Mouse (Mus musculus): ENCODE data around the gene Mettl17. TPM values are rescaled to one million over a fixed set of nuclear protein-coding genes. Genes with fewer than 3 reads are reported as not detected.
A peak's percentile ranks its signal among the peaks of the same experiment; 100 is the strongest.
"Not testable (repeated sequence)": the region's sequence is repeated elsewhere in the genome, so short reads cannot be mapped to it uniquely, and the experiment has no call there.

Mettl17 gene
- polyA plus RNA-seq, 1 experiment from 2014 or later: 49.8 TPM

DNA sequence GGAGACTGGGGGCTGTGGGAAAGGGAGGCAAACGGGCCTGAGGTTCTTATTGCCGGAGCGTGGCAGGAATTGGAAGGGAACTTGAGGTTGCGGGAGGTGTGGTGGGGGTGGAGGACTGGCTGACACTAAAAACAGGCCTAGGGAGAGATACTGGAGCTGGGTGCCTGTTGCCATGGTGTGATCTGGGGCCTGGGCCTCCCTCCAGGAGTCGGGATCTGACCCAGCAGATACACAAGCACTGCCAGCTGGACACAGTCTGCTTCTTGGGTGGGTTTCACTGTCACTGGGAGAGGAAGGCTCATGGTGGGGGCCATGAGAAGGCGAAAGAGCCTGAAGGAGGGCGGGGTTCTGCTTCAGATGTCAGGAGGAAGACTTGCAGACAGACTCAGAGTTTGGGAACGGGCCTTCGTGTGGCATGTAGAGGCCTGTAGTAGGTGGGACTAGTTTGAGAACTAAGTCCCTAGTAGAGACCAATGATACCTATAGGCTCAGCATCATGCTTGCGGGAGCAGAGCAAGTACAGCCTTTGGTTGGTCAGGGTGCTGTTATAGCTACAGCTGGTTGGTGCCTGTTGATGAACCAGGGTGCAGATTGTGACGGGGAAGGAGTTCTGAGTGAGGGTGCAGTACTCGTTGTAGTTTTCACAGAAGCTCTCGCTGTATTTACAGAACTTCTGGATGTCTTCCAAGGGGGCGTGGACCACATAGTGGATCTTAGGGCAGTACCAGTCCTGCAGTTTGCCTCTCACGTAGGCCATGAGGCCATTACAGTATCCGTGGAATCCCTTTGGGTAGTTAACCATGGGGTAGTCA, 37.3 kb downstream of the Mettl17 start:
- Histone ChIP-seq H3K4me1 (ENCODE audit: control insufficient read depth in 2 of 2, insufficient read depth in 2 of 2, low read length in 2 of 2) (peaks cover 15 to 21% of the 10 kb centered on the region in 2 experiments), H3K9me3 (ENCODE audit: control insufficient read depth, low read length) (no peaks in the 10 kb centered on the region), H3K4me3 (ENCODE audit: control insufficient read depth in 1 of 2, insufficient read depth in 1 of 2, low read depth in 1 of 2, low read length in 2 of 2) (no peak overlapping the region), H3K4me2 (ENCODE audit: low read length) (no peak overlapping the region), H3K36me3 (ENCODE audit: control insufficient read depth, insufficient read depth, low read length) (no peaks in the 10 kb centered on the region), H3K27ac (replicated peaks in 1 of 2; ENCODE audit: control insufficient read depth in 1 of 2, insufficient read depth in 1 of 2, low read depth in 2 of 2, low read length in 2 of 2) (0 out of 4 replicates have a peak overlapping the region, but pooled peaks of 1 of the 2 experiments have one; percentile 44), H3K27me3 (ENCODE audit: control insufficient read depth, insufficient read depth, low read length) (no peaks in the 10 kb centered on the region), H3K9ac (ENCODE audit: low read length) (no peak overlapping the region)
- WGBS: 61% methylated on average over 16 of the region's 16 CpGs
- 0 out of 2 replicates have a peak, but pooled peaks have one; percentile 47 for ATAC-seq (ENCODE audit: insufficient number of reproducible peaks, insufficient read depth, low FRiP score, low read depth)

DNA sequence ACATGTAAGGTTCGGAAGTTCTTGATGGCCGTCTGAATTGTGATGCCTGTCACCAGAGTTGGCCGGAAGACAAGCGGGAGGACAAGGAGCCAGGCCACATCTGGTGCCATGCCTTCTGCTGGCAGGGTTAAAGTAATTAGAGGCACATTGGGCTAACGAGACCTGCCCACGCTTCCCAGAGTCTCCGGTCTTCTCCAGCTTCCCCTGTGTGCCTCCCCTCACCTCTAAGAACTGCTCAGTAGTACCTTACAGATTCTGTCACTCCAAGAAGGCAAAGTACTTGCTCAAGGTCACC, 37.9 kb downstream of the Mettl17 start, which contains the start of gene Rnase13:
Gene Rnase13, minus strand, starts transcription at position 203 of the 295 bp plus-strand sequence.
- Histone ChIP-seq H3K4me2 (ENCODE audit: low read length) (no peak within 1 kb of the TSS), H3K36me3 (ENCODE audit: control insufficient read depth, insufficient read depth, low read length) (no peaks in the 10 kb centered on the region), H3K4me1 (ENCODE audit: control insufficient read depth in 2 of 2, insufficient read depth in 2 of 2, low read length in 2 of 2) (peaks cover 15 to 21% of the 10 kb centered on the region in 2 experiments), H3K9me3 (ENCODE audit: control insufficient read depth, low read length) (no peaks in the 10 kb centered on the region), H3K27ac (replicated peaks in 1 of 2; ENCODE audit: control insufficient read depth in 1 of 2, insufficient read depth in 1 of 2, low read depth in 2 of 2, low read length in 2 of 2) (0 out of 4 replicates have a peak within 1 kb of the TSS, but pooled peaks of 1 of the 2 experiments have one; percentile 44), H3K9ac (ENCODE audit: low read length) (no peak within 1 kb of the TSS), H3K27me3 (ENCODE audit: control insufficient read depth, insufficient read depth, low read length) (no peaks in the 10 kb centered on the region), H3K4me3 (ENCODE audit: control insufficient read depth in 1 of 2, insufficient read depth in 1 of 2, low read depth in 1 of 2, low read length in 2 of 2) (no peak within 1 kb of the TSS)
- 85% methylated on average over 7 of the region's 7 CpGs for WGBS
- no peak for ATAC-seq (ENCODE audit: insufficient number of reproducible peaks, insufficient read depth, low FRiP score, low read depth)

DNA sequence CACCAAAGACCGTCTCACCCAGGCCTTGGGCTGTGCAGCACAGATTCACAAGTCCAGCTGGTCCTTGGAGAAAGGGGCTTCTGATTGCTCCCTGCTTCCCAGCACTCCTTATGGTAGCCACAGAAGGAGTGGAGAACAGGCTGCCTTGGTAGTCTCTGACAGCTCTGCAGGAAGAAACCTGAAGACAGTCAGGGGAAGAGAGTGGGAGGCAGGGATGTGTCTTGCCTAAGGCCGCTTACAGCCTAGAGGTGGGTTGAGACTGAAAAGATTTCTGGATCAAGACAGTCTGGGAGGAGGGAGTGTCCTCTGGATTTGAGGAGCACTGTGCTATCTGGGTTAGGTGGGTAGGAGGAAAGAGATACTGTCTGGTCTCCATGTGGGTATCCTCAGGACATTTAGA, 38.3 kb downstream of the Mettl17 start:
- Histone ChIP-seq H3K36me3 (ENCODE audit: control insufficient read depth, insufficient read depth, low read length) (no peaks in the 10 kb centered on the region), H3K4me1 (ENCODE audit: control insufficient read depth in 2 of 2, insufficient read depth in 2 of 2, low read length in 2 of 2) (peaks cover 15 to 21% of the 10 kb centered on the region in 2 experiments), H3K27me3 (ENCODE audit: control insufficient read depth, insufficient read depth, low read length) (no peaks in the 10 kb centered on the region), H3K4me2 (ENCODE audit: low read length) (no peak overlapping the region), H3K27ac (replicated peaks in 1 of 2; ENCODE audit: control insufficient read depth in 1 of 2, insufficient read depth in 1 of 2, low read depth in 2 of 2, low read length in 2 of 2) (no peak overlapping the region), H3K9ac (ENCODE audit: low read length) (no peak overlapping the region), H3K4me3 (ENCODE audit: control insufficient read depth in 1 of 2, insufficient read depth in 1 of 2, low read depth in 1 of 2, low read length in 2 of 2) (no peak overlapping the region), H3K9me3 (ENCODE audit: control insufficient read depth, low read length) (no peaks in the 10 kb centered on the region)
- WGBS: 77% methylated on average over 2 of the region's 2 CpGs
- ATAC-seq (ENCODE audit: insufficient number of reproducible peaks, insufficient read depth, low FRiP score, low read depth): no peak

DNA sequence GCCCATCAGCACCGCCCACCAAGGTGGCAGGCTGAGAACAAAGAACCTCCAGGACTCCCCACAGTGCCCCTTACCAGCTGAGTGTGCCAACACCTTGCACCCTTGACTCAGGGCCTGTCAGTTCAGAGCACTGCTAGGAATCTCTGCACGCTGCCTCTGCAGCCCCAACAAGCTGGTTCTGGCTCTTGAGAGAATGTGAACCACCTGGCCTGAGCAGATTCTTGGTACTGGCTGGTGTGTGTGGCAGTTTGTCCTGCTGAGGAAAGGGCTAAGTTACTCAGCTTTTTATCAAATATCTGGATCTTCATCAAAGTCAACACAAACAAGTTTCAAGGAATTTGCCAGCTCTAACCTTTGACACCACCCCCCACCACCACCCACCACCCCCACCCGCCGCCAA, 38.9 kb downstream of the Mettl17 start:
- Histone ChIP-seq H3K9ac (ENCODE audit: low read length) (no peak overlapping the region), H3K9me3 (ENCODE audit: control insufficient read depth, low read length) (no peaks in the 10 kb centered on the region), H3K27me3 (ENCODE audit: control insufficient read depth, insufficient read depth, low read length) (no peaks in the 10 kb centered on the region), H3K4me2 (ENCODE audit: low read length) (no peak overlapping the region), H3K27ac (replicated peaks in 1 of 2; ENCODE audit: control insufficient read depth in 1 of 2, insufficient read depth in 1 of 2, low read depth in 2 of 2, low read length in 2 of 2) (no peak overlapping the region), H3K4me1 (ENCODE audit: control insufficient read depth in 2 of 2, insufficient read depth in 2 of 2, low read length in 2 of 2) (peaks cover 15 to 21% of the 10 kb centered on the region in 2 experiments), H3K4me3 (ENCODE audit: control insufficient read depth in 1 of 2, insufficient read depth in 1 of 2, low read depth in 1 of 2, low read length in 2 of 2) (no peak overlapping the region), H3K36me3 (ENCODE audit: control insufficient read depth, insufficient read depth, low read length) (no peaks in the 10 kb centered on the region)
- WGBS: 69% methylated on average over 4 of the region's 4 CpGs
- ATAC-seq (ENCODE audit: insufficient number of reproducible peaks, insufficient read depth, low FRiP score, low read depth): no peak

DNA sequence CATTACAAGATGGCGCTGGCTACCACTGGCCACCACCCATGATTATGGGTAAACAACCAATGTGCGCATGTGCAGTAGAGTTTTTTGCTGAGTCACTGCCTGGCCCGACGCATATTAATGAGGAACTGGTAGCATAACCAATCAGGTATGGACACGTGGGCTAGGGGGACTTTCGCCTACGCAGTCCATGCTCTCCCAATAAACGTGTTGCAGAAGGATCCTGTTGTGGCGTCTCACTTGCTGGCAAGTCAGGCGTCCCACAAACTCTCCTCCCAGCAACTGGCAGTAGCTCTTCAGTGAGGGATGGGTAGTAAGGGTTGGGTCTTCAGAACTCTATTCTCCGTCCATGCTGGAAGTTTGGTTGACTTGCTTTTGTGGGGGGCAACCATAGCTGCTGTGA, 42.3 kb downstream of the Mettl17 start:
- H3K4me2 ChIP-seq (ENCODE audit: low read length); H3K27me3 ChIP-seq (ENCODE audit: control insufficient read depth, insufficient read depth, low read length); H3K36me3 ChIP-seq (ENCODE audit: control insufficient read depth, insufficient read depth, low read length); H3K9ac ChIP-seq (ENCODE audit: low read length); ATAC-seq (ENCODE audit: insufficient number of reproducible peaks, insufficient read depth, low FRiP score, low read depth); H3K4me3 ChIP-seq (ENCODE audit: control insufficient read depth in 1 of 2, insufficient read depth in 1 of 2, low read depth in 1 of 2, low read length in 2 of 2); H3K9me3 ChIP-seq (ENCODE audit: control insufficient read depth, low read length); H3K27ac ChIP-seq (replicated peaks in 1 of 2; ENCODE audit: control insufficient read depth in 1 of 2, insufficient read depth in 1 of 2, low read depth in 2 of 2, low read length in 2 of 2): not testable (repeated sequence)
- H3K4me1 ChIP-seq (ENCODE audit: control insufficient read depth in 2 of 2, insufficient read depth in 2 of 2, low read length in 2 of 2): peaks cover 8 to 14% of the 10 kb centered on the region in 2 experiments
- 90% methylated on average over 11 of the region's 11 CpGs for WGBS

DNA sequence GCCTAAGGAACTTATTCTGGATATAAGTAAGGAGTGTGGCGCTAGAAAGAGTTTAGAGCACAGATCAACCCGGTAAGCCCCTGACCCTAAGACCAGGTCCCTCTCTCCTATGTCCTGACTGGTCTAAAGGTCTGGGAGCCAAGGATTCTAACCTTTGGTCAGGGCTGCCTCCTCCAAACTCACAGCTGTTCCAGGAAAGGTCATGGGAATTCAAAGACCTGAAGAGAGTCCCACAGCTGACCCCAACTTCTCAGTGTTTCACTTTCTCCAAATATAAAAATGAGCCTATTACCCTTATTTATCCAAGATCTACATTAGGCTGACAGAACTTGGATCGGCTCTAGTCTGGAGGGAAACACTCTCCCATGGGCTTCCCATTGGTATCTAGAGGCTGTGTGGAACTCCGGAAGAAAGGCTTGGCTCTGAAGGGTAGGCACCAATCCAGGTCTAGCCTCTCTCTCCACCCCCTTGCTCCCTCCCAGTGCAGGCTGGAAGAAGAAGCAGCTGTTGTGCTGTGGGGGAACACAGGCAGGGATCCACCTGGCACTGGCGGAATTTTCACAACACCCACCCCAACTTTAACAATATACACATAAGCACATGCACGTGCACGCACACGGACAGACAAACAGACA, 44.8 kb downstream of the Mettl17 start:
- WGBS: 68% methylated on average over 8 of the region's 8 CpGs
- Histone ChIP-seq H3K9me3 (ENCODE audit: control insufficient read depth, low read length) (no peaks in the 10 kb centered on the region), H3K9ac (ENCODE audit: low read length) (no peak overlapping the region), H3K4me2 (ENCODE audit: low read length) (peak overlapping the region; percentile 31; the same call in 1 of the 2 replicates), H3K4me1 (ENCODE audit: control insufficient read depth in 2 of 2, insufficient read depth in 2 of 2, low read length in 2 of 2) (no peaks in the 10 kb centered on the region; a peak in 1 of 4 replicates), H3K27ac (replicated peaks in 1 of 2; ENCODE audit: control insufficient read depth in 1 of 2, insufficient read depth in 1 of 2, low read depth in 2 of 2, low read length in 2 of 2) (peak overlapping the region in 1 of 2 experiments; percentile 47; a peak in 2 of 4 replicates), H3K36me3 (ENCODE audit: control insufficient read depth, insufficient read depth, low read length) (no peaks in the 10 kb centered on the region), H3K27me3 (ENCODE audit: control insufficient read depth, insufficient read depth, low read length) (no peaks in the 10 kb centered on the region), H3K4me3 (ENCODE audit: control insufficient read depth in 1 of 2, insufficient read depth in 1 of 2, low read depth in 1 of 2, low read length in 2 of 2) (no peak overlapping the region)
- ATAC-seq (ENCODE audit: insufficient number of reproducible peaks, insufficient read depth, low FRiP score, low read depth): peak; percentile 44; the same call in 1 of the 2 replicates

DNA sequence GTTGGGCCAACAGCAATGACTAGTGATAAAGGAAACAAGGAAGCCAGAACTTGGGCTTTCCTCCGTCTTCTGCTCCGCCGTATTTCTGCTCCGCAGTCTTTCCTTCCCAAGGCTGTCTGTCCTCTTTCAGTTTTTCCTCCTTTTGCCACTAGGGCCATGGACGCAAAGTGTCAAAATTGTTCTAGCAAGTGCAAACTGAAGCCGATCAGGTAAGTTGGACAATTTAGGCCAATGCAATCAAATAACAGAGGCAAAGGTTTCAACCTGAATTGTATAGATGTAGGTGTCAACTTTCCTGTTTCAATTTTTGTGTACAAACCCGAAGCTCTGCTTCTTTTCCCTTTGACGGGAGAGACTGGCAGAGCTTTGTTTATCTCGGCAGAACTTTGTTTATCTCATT, 45.3 kb downstream of the Mettl17 start:
- Histone ChIP-seq H3K4me1 (ENCODE audit: control insufficient read depth in 2 of 2, insufficient read depth in 2 of 2, low read length in 2 of 2) (no peaks in the 10 kb centered on the region; a peak in 1 of 4 replicates), H3K4me2 (ENCODE audit: low read length) (peak overlapping the region; percentile 31; the same call in 1 of the 2 replicates), H3K36me3 (ENCODE audit: control insufficient read depth, insufficient read depth, low read length) (no peaks in the 10 kb centered on the region), H3K9me3 (ENCODE audit: control insufficient read depth, low read length) (no peaks in the 10 kb centered on the region), H3K9ac (ENCODE audit: low read length) (no peak overlapping the region), H3K27ac (replicated peaks in 1 of 2; ENCODE audit: control insufficient read depth in 1 of 2, insufficient read depth in 1 of 2, low read depth in 2 of 2, low read length in 2 of 2) (peak overlapping the region in 1 of 2 experiments; percentile 47; a peak in 1 of 4 replicates), H3K4me3 (ENCODE audit: control insufficient read depth in 1 of 2, insufficient read depth in 1 of 2, low read depth in 1 of 2, low read length in 2 of 2) (no peak overlapping the region), H3K27me3 (ENCODE audit: control insufficient read depth, insufficient read depth, low read length) (no peaks in the 10 kb centered on the region)
- ATAC-seq (ENCODE audit: insufficient number of reproducible peaks, insufficient read depth, low FRiP score, low read depth): no peak
- WGBS: 64% methylated on average over 9 of the region's 9 CpGs
